ENCODE assay signal across 8 mouse cellular contexts in genomic region chr10:95142844-95143435, GRCm38 (mm10).
DNase-seq lines count a peak whose midpoint lies in the region; ATAC-seq and TF ChIP-seq lines count a peak whose summit lies in the region.

No protein-coding gene starts in this region.

- DNase-seq in adrenal gland, postnatal 25 days: peak; percentile 64
- no peak for DNase-seq in embryonic facial prominence, embryonic 10.5 days (ENCODE audit: low spot score)
- peak; percentile 84 to 89 for DNase-seq in heart, adult 2 months
- DNase-seq in left cerebral cortex, postnatal 25 days (ENCODE audit: low spot score in 2 of 2): peak; percentile 59 to 67
- no peak for DNase-seq in natural killer cell, adult 2 months (ENCODE audit: low spot score in 2 of 2)

- no peak for TF ChIP-seq CTCF in heart, adult 2 months (IDR thresholded peaks at IDR 0.05)
- TF ChIP-seq CTCF in intestine, postnatal 0 days (IDR thresholded peaks at IDR 0.05; ENCODE audit: low read depth): no peak; the same call in 1 of the 2 replicates

- H3K4me3 ChIP-seq in embryonic facial prominence, embryonic 10.5 days: no peak overlapping the region
- H3K4me3 ChIP-seq in heart, adult 2 months: no peak overlapping the region
- no peak overlapping the region for H3K4me3 ChIP-seq in intestine, postnatal 0 days (ENCODE audit: low read depth, low read length)
- no peak overlapping the region for H3K4me3 ChIP-seq in midbrain, embryonic 12.5 days
- no peak overlapping the region for H3K4me3 ChIP-seq in stomach, embryonic 14.5 days (ENCODE audit: low read depth, low read length)

- no peaks in the 10 kb centered on the region for H3K36me3 ChIP-seq in embryonic facial prominence, embryonic 10.5 days (replicated peaks)
- peaks cover 2% of the 10 kb centered on the region for H3K36me3 ChIP-seq in heart, adult 2 months (ENCODE audit: control insufficient read depth, insufficient read depth, low read length)
- H3K36me3 ChIP-seq in intestine, postnatal 0 days (ENCODE audit: control insufficient read depth, insufficient read depth): no peaks in the 10 kb centered on the region
- no peaks in the 10 kb centered on the region for H3K36me3 ChIP-seq in midbrain, embryonic 12.5 days
- H3K36me3 ChIP-seq in stomach, embryonic 14.5 days (ENCODE audit: control insufficient read depth, insufficient read depth, low read length): no peaks in the 10 kb centered on the region

- no peaks in the 10 kb centered on the region for H3K9me3 ChIP-seq in embryonic facial prominence, embryonic 10.5 days
- no peaks in the 10 kb centered on the region for H3K9me3 ChIP-seq in intestine, postnatal 0 days (ENCODE audit: control insufficient read depth)
- H3K9me3 ChIP-seq in midbrain, embryonic 12.5 days: no peaks in the 10 kb centered on the region
- H3K9me3 ChIP-seq in stomach, embryonic 14.5 days (ENCODE audit: control insufficient read depth, low read depth, low read length): no peaks in the 10 kb centered on the region

- H3K27ac ChIP-seq in embryonic facial prominence, embryonic 10.5 days (replicated peaks): peak overlapping the region; percentile 66
- peak overlapping the region; percentile 83 for H3K27ac ChIP-seq in heart, adult 2 months
- H3K27ac ChIP-seq in intestine, postnatal 0 days (ENCODE audit: low read depth, low read length): peak overlapping the region; percentile 73
- H3K27ac ChIP-seq in midbrain, embryonic 12.5 days (replicated peaks): peak overlapping the region; percentile 61
- H3K27ac ChIP-seq in stomach, embryonic 14.5 days (ENCODE audit: low read length): peak overlapping the region; percentile 77

- no peaks in the 10 kb centered on the region for H3K79me2 ChIP-seq in heart, adult 2 months (replicated peaks; ENCODE audit: control insufficient read depth, insufficient read depth, low read length)

- intact Hi-C loops in heart, adult 2 months (cut with DNase I): loop anchor here (1.0 to 5.0 kb wide), 3 partner anchors 114 to 274 kb away; partner anchors contain the start of gene Socs2
- intact Hi-C loops in left cerebral cortex, postnatal 25 days (cut with DNase I): no loop called here

- H3K9ac ChIP-seq in heart, adult 2 months (ENCODE audit: low read depth, low read length): peak overlapping the region; percentile 3; the same call in 1 of the 2 replicates
- H3K9ac ChIP-seq in intestine, postnatal 0 days (ENCODE audit: low read depth, low read length): no peak overlapping the region
- H3K9ac ChIP-seq in midbrain, embryonic 12.5 days (replicated peaks): no peak overlapping the region
- H3K9ac ChIP-seq in stomach, embryonic 14.5 days (replicated peaks; ENCODE audit: low read depth, low read length): no peak overlapping the region

- no peak for TF ChIP-seq POLR2A in heart, adult 2 months (IDR thresholded peaks at IDR 0.05; ENCODE audit: insufficient read depth, low read depth, low read length)

- TF ChIP-seq EP300 in heart, adult 2 months (IDR thresholded peaks at IDR 0.05; ENCODE audit: insufficient read depth, low read depth, low read length): peak; percentile 96

- ATAC-seq in intestine, postnatal 0 days: peak; percentile 45; the same call in 1 of the 2 replicates
- ATAC-seq in midbrain, embryonic 12.5 days (ENCODE audit: low FRiP score, low read depth): peak; percentile 28; the same call in 1 of the 2 replicates
- peak; percentile 42; the same call in 1 of the 2 replicates for ATAC-seq in stomach, embryonic 14.5 days (ENCODE audit: insufficient number of reproducible peaks, insufficient read depth, low FRiP score, low read depth)

- H3K4me1 ChIP-seq in embryonic facial prominence, embryonic 10.5 days: peaks cover 59% of the 10 kb centered on the region
- peaks cover 29% of the 10 kb centered on the region for H3K4me1 ChIP-seq in heart, adult 2 months (ENCODE audit: control insufficient read depth, insufficient read depth, low read length)
- peaks cover 34% of the 10 kb centered on the region for H3K4me1 ChIP-seq in intestine, postnatal 0 days (replicated peaks; ENCODE audit: control insufficient read depth, insufficient read depth, low read length)
- peaks cover 46% of the 10 kb centered on the region for H3K4me1 ChIP-seq in midbrain, embryonic 12.5 days
- H3K4me1 ChIP-seq in stomach, embryonic 14.5 days (ENCODE audit: control insufficient read depth, insufficient read depth, low read length): peaks cover 42% of the 10 kb centered on the region

- WGBS in embryonic facial prominence, embryonic 10.5 days: 46% methylated on average over 11 of the region's 11 CpGs
- 6% methylated on average over 11 of the region's 11 CpGs for WGBS in heart, adult 2 months
- WGBS in intestine, postnatal 0 days: 32% methylated on average over 11 of the region's 11 CpGs
- WGBS in midbrain, embryonic 12.5 days: 46% methylated on average over 11 of the region's 11 CpGs
- WGBS in stomach, embryonic 14.5 days: 21% methylated on average over 11 of the region's 11 CpGs

- H3K4me2 ChIP-seq in intestine, postnatal 0 days (replicated peaks; ENCODE audit: low read depth): 0 out of 2 replicates have a peak overlapping the region, but pooled peaks have one; percentile 4
- H3K4me2 ChIP-seq in midbrain, embryonic 12.5 days (replicated peaks): 0 out of 2 replicates have a peak overlapping the region, but pooled peaks have one; percentile 0
- no peak overlapping the region; the same call in 1 of the 2 replicates for H3K4me2 ChIP-seq in stomach, embryonic 14.5 days (replicated peaks; ENCODE audit: low read depth, low read length)

- no peaks in the 10 kb centered on the region for H3K27me3 ChIP-seq in embryonic facial prominence, embryonic 10.5 days (replicated peaks; ENCODE audit: low read depth, poor library complexity, severe bottlenecking)
- H3K27me3 ChIP-seq in heart, adult 2 months (ENCODE audit: control insufficient read depth, insufficient read depth, low read length): no peaks in the 10 kb centered on the region
- H3K27me3 ChIP-seq in intestine, postnatal 0 days (replicated peaks; ENCODE audit: control insufficient read depth, insufficient read depth, low read length): no peaks in the 10 kb centered on the region
- no peaks in the 10 kb centered on the region for H3K27me3 ChIP-seq in midbrain, embryonic 12.5 days
- no peaks in the 10 kb centered on the region for H3K27me3 ChIP-seq in stomach, embryonic 14.5 days (ENCODE audit: control insufficient read depth, insufficient read depth, low read length)

Comparison
In these comparisons a context has a peak if more than half of its experiments do, and no peak if none do; other contexts are left out.
1. DNase-seq: peak in adrenal gland, postnatal 25 days (single experiment), heart, adult 2 months (2 of 2) and left cerebral cortex, postnatal 25 days (2 of 2); none in embryonic facial prominence, embryonic 10.5 days (single experiment) and natural killer cell, adult 2 months (0 of 2).
2. Peak in every context shown above with its lines, with median percentiles within 50 percentile points of each other: H3K27ac ChIP-seq and ATAC-seq.